Mouse (Mus musculus): ENCODE measurements around the gene Cbll1. TPM values are rescaled to one million over a fixed set of nuclear protein-coding genes. Genes with fewer than 3 reads are reported as not detected.

Cbll1 gene
- total and polyA plus RNA-seq, 3 experiments = 5.7 to 111 (median 16.3) TPM

Other genes with a start within 250 kb of the Cbll1 start
- gene Lamb1, start 234.4 kb downstream of the Cbll1 start, total RNA-seq (2014; fragmentation: Nextera tagmentation) = not detected in 2 replicates
- gene Lamb1, start 234.4 kb downstream of the Cbll1 start, total RNA-seq (2017) = 0.11 and 0.17 TPM in 2 replicates
- gene Lamb1, start 234.4 kb downstream of the Cbll1 start, polyA plus RNA-seq (2012) = not detected in 2 replicates
- 146 and 149 TPM in 2 replicates for gene Dld, start 148.2 kb downstream of the Cbll1 start, total RNA-seq (2014; fragmentation: Nextera tagmentation)
- gene Dld, start 148.2 kb downstream of the Cbll1 start, total RNA-seq (2017) = 159 and 214 TPM in 2 replicates
- gene Dld, start 148.2 kb downstream of the Cbll1 start, polyA plus RNA-seq (2012) = 5.9 and 10.7 TPM in 2 replicates
- not detected in 2 replicates for gene Slc26a3, start 108.7 kb downstream of the Cbll1 start, total RNA-seq (2014; fragmentation: Nextera tagmentation)
- gene Slc26a3, start 108.7 kb downstream of the Cbll1 start, total RNA-seq (2017) = 0.17 and 0.66 TPM in 2 replicates
- not detected in 2 replicates for gene Slc26a3, start 108.7 kb downstream of the Cbll1 start, polyA plus RNA-seq (2012)
- not detected in 2 replicates for gene Slc26a4, start 60.4 kb upstream of the Cbll1 start, total RNA-seq (2014; fragmentation: Nextera tagmentation)
- gene Slc26a4, start 60.4 kb upstream of the Cbll1 start, total RNA-seq (2017) = 0.05 and 0.06 TPM in 2 replicates
- not detected in 2 replicates for gene Slc26a4, start 60.4 kb upstream of the Cbll1 start, polyA plus RNA-seq (2012)
- gene Bcap29, start 135.0 kb upstream of the Cbll1 start, total RNA-seq (2014; fragmentation: Nextera tagmentation) = 90.5 and 94.3 TPM in 2 replicates
- 46.6 and 47.6 TPM in 2 replicates for gene Bcap29, start 135.0 kb upstream of the Cbll1 start, total RNA-seq (2017)
- 28.3 and 37.5 TPM in 2 replicates for gene Bcap29, start 135.0 kb upstream of the Cbll1 start, polyA plus RNA-seq (2012)
- gene Dus4l, start 155.2 kb upstream of the Cbll1 start, total RNA-seq (2014; fragmentation: Nextera tagmentation) = 30.0 and 43.0 TPM in 2 replicates
- 15.2 and 16.0 TPM in 2 replicates for gene Dus4l, start 155.2 kb upstream of the Cbll1 start, total RNA-seq (2017)
- 6.7 and 6.8 TPM in 2 replicates for gene Dus4l, start 155.2 kb upstream of the Cbll1 start, polyA plus RNA-seq (2012)
- gene Cog5, start 155.3 kb upstream of the Cbll1 start, total RNA-seq (2014; fragmentation: Nextera tagmentation) = 142 and 156 TPM in 2 replicates
- gene Cog5, start 155.3 kb upstream of the Cbll1 start, total RNA-seq (2017) = 90.1 and 101 TPM in 2 replicates
- gene Cog5, start 155.3 kb upstream of the Cbll1 start, polyA plus RNA-seq (2012) = 3.0 and 4.7 TPM in 2 replicates
- gene Gpr22, start 214.3 kb upstream of the Cbll1 start, total RNA-seq (2014; fragmentation: Nextera tagmentation) = not detected in 2 replicates
- 0.16 and 0.41 TPM in 2 replicates for gene Gpr22, start 214.3 kb upstream of the Cbll1 start, total RNA-seq (2017)
- gene Gpr22, start 214.3 kb upstream of the Cbll1 start, polyA plus RNA-seq (2012) = not detected in 2 replicates